Comparison of ENCODE assay signal across 7 mouse cellular contexts in genomic region chr5:37002001-37002400, GRCm38 (mm10). TPM values are rescaled to one million over a fixed set of nuclear protein-coding genes. Genes with fewer than 3 reads are reported as not detected.
DNase-seq lines count a peak whose midpoint lies in the region; ATAC-seq lines count a peak whose summit lies in the region.

No protein-coding gene starts in this region.

- H3K27me3 ChIP-seq in neural tube, embryonic 15.5 days (replicated peaks): 0 out of 2 replicates have a peak, but pooled peaks cover 3% of the 10 kb centered on the region

- H3K36me3 ChIP-seq in neural tube, embryonic 15.5 days: no peaks in the 10 kb centered on the region

- H3K4me2 ChIP-seq in neural tube, embryonic 15.5 days: no peak overlapping the region

- H3K9me3 ChIP-seq in neural tube, embryonic 15.5 days (replicated peaks): no peaks in the 10 kb centered on the region

- H3K4me3 ChIP-seq in neural tube, embryonic 15.5 days (replicated peaks): no peak overlapping the region

- H3K9ac ChIP-seq in neural tube, embryonic 15.5 days (replicated peaks): no peak overlapping the region

- H3K4me1 ChIP-seq in neural tube, embryonic 15.5 days: no peaks in the 10 kb centered on the region

- DNase-seq in neural tube, embryonic 10.5 days (ENCODE audit: extremely low spot score, low spot score): peak; percentile 69
- peak; percentile 43 for DNase-seq in c-Kit-positive CD71-negative TER-119-negative erythroid progenitor cells, embryonic 14.5 days (ENCODE audit: low read depth)
- peak; percentile 81 to 83 for DNase-seq in frontal cortex, postnatal 25 days (ENCODE audit: low spot score in 2 of 2)
- DNase-seq in layer of hippocampus, adult 8-10 months (ENCODE audit: low spot score in 2 of 2): peak; percentile 60 to 87
- peak; percentile 80 for DNase-seq in lung, postnatal 14 days
- peak; percentile 56 to 78 for DNase-seq in spleen, postnatal 10 days (ENCODE audit: low spot score in 2 of 2)

- no peak overlapping the region for H3K27ac ChIP-seq in neural tube, embryonic 15.5 days (replicated peaks)

- 51% methylated on average over 2 of the region's 2 CpGs for WGBS in neural tube, embryonic 15.5 days

- ATAC-seq in neural tube, embryonic 15.5 days (ENCODE audit: low FRiP score): no peak

RNA-seq across cellular contexts. Expression of gene Wfs1, which starts 13.0 kb away (rescaled TPM):
- polyA plus RNA-seq in neural tube, embryonic 15.5 days (2015; fragmentation: Nextera tagmentation; extraction: Ambion mirVana): 9.4 and 9.7 TPM in 2 replicates
- 100 to 1,000 TPM; 141 to 176 (median 159) TPM for total RNA-seq in layer of hippocampus, adult 8-10 months (2022)
